Mouse (Mus musculus) lung, postnatal 10 days (tissue): ENCODE results near the gene Gid4.

ENCODE experiments used
- DNase-seq: peaks from one replicate; pipeline ENCODE4 v3.0.0; 2021

Gid4 gene

DNA sequence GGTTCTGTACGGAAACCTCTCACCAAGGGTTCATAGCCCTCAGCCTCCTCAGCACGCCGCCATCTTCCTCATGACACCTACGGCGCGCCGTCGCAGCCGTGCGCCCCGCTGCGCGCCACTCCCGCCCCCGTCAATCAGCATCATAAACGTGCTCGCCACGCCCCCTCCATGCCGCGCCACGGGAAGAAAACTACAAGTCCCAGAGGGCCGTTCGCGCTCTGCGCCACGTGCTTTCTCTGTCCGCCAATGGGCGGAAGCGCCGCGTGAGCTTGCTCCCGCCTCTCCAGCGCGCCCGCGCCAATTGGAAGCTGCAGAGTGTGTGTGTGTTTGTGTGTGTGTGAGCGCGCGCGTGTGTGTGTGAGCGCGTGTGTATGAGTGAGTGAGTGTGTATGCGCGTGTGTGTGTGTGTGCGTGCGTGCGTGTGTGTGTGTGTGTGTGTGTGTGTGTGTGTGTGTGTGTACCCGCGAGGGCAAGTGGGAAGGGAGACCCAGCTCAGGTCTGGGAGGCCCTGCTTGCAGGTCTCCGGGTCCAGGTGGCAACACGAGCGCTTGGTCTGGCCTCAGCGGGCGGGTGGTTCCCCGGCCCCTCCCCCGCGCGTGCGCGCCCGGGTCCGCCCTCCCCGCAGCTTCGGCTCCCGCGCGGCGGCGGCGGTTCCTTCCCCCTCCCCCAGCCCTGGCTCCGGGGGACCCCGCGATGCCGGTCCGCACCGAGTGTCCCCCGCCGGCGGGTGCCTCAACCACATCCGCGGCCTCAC lies at the start of gene Gid4:
Gid4 (plus strand) TSS at position 183 of the 754 bp plus-strand sequence.
- DNase-seq: peak; percentile 99

DNA sequence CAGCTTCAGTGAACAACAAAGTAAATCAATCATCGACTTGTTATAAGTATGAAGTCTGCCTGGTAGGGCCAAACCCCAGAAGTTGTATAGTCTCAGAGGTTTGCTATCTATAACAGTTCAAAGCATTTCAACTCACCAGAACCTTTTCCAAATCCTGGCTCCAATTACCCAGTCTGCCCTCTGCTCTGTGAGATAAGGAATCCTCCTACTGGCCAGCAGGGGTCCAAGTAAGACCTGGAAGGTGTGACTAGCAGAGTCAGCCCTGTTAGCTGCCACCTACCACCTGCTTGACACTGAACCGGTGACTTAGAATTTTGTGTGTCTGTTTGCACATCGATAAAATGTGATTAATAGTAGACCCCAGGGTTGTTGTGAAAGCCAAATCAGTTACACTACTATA lies 49.7 kb upstream of the Gid4 start:
- DNase-seq: no peak

DNA sequence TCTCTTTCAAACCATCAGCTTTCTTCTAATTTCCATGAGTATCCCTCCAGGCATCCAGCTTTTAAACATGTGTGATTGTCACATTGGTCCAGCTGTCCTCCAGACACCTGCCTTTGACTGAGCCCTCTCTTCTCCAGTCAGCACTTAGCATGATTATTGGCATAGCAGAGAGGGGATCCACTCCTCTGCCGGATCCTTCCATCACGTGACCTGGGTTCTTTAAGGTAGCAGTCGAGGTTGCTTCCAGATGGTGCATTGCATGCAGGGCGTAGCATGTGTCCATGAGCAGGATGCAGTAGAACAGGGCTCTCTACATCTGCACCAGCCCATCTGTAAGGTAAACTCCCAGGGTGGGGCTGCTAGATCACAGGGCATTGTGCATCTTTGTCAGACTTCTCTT lies 48.0 kb upstream of the Gid4 start:
- no peak for DNase-seq

DNA sequence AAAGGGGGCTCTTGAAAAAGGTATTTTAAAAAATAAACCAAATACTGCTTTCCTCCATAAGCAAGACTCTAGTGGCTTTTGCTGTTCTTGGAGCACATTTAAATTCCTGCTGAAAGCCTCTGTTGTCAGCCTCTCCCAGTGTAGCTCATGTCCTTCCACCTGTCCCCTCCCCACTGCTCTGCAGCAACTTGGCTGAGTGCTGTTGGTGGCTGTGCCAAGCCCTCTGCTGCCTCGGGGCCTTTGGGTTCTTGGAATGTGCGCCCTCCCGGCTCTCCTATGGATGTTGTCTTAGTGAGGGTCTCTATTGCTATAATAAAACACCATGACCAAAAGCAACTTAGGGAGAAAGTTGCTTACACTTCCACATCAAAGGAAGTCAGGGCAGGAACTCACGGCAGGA lies 47.5 kb upstream of the Gid4 start:
- no peak for DNase-seq

DNA sequence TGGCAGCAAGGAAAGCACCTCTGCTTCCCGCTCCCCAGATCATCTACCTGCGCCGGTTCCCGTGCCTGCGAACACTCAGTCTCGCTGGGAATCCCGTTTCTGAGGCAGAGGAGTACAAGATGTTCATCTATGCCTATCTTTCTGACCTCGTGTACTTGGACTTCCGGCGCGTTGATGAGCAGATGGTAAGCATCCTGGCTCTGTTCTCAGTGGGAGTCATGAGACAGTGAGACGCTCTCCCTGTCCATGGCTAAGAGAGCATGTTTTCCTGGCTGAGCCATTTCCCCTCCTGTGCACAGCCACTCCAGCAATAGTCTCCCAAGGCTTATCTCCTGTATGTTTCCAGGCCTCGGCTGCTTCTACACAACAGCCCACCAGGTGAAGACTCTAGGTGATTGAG lies 46.5 kb upstream of the Gid4 start:
- no peak for DNase-seq

DNA sequence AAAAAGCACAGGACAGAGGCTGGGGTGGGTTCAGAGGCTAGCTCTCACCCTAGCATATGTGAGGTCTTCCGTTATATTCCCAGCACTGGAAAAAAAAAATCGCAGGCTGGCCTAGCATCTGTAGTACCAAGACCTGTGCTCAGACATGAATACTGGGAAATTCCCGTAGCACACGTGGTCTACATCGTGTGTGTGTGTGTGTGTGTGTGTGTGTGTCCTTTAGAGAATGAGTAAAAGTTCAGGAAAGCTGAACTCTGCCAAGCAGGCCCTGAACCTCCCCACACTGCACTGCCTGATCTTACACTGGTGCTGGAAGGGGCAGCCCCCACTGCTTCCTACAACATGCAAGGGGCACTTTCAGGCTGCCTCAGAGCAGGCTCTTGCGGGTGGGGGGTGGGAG lies 42.5 kb upstream of the Gid4 start:
- DNase-seq: no peak

DNA sequence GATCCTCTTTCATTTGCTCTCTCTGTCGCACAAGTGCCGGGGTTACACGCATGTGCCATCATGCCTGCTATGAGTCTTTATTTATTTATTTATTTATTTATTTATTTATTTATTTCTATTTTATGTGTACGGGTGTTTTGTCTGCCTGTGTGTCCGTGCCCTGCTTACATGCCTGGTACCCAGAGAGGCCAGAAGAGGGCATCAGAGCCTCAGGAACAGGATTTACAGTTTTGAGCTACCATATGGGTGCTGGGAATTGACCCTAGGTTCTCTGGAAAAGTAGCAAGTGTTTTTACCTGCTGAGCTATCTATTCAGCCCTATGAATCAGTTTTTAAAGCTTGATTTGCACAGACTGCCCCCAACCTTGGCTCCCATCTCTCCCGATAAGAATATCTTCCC lies 33.4 kb upstream of the Gid4 start:
- no peak for DNase-seq

DNA sequence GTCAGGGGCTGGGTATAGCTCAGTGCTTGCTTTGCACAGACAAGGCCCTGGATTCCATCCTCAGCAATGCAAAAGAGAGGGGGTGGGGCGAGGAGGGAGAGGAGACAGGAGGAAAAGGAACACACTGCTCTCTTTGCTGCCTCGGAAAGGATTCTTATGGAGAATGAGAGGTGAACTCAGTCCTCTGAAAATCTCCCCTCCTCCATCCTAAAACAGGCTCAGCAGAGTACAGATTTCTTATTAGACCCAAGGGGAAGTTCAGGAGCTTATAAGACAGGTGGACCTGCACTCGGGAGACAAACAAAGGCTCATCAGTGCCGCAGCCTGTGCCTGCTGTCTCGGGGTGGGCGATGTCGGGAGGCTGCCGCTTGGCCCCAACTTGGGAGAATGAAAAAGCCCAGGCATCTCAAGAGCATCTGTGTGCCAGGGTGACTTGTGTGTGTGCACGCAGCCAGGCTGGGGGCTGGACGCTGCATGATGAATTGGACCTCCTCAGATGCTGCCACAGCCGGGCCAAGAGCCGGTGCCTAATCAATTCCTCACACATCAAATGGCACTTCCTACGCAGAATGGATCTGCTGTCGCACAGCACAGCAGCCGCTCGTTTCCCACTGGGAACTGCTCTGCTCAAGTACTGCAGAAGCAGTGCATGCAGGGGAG lies 32.1 kb upstream of the Gid4 start:
- DNase-seq: no peak

DNA sequence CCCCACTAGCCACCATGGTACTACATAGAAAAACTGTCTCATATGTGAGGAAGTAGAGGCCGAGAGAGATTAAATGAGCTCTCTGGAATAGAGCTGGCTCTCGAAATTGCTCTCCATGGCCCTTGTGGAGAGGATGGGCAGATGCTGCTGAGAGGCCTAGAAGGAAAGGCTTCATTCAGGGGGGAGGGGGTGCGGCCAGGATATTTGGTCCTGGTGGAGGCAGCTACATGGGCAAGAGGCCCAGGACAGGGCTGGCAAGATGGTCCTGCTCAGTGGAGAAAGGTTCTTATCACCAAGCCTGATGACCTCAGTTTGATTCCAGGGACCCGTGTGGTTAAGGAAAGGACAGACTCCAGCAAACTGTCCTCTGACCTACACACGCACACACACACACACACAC lies 31.0 kb upstream of the Gid4 start:
- no peak for DNase-seq

DNA sequence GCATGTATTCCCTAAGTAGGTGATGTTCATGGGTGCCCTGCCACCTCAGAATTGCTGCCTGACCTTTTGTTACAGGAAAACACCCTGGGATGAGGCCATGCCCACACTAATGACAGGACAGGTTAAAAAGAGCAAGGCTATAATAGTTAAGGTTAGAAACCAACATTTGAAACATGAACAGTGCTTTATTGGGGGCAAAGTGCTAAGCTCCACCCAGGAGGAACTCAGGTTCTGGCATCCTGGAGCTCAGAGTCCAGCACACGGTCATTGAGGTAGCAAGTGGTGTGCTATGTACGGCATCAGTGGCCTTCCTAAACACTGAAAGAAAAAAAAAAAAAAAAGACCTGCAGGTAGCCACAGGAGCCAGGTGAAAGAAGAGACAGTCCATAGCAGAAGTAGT lies 29.0 kb upstream of the Gid4 start:
- no peak for DNase-seq

DNA sequence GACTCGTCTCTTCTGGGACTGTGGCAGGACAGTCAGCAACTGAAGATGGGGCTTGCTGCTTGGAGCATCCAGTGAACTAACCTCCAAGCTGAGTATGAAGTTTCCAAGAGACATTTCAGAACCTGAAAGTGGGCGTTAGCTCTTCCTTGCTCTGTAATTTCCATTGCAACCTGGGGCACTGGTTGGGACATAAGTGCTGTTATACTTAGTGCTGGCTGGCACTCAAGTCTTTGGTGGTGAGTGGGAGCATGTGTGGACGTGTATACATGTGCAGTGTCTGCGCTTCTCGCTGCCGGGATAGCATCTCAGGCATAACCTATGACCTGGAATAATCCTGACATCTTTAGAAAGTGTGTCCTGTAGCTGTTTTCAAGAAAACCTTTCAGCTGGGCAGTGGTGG lies 25.6 kb upstream of the Gid4 start:
- no peak for DNase-seq

DNA sequence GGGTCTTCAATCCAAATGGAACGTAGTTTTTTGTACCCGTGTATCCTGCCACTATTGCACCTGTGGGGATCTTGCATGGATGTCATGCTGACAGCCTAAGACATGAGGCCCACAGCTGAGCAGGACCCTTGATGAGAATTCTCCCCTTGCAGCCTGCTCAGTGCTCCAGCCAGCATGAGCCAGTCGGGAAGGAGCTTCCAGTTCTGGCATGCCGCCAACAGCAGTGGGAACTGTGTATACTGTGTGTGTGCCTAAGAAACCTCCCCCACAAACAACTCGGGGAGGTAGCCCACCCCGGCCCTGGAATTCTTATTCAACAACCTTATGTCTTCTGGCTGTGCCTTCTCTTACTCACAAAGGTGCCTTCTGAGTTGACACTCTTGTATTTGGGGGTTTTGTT lies 20.4 kb upstream of the Gid4 start:
- DNase-seq: peak; percentile 47

DNA sequence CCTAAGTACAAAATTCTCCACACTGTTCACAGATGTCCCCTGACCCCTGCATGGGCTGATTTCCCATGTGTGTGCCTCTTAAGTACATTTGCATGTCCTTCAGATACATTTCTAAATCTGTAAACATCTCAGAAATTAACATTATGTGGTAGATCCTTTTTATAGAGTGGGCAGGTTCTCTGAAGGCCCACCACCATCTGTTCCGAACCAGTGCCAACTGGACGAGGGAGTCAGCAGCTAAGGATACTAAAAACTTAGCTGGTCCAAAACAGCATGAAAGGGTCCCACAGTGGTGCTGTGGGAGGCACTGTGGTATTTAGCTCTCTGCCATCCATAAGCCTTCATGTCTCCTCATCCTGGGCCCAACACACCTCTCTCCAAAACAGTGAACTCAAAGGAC lies 19.8 kb upstream of the Gid4 start:
- no peak for DNase-seq

DNA sequence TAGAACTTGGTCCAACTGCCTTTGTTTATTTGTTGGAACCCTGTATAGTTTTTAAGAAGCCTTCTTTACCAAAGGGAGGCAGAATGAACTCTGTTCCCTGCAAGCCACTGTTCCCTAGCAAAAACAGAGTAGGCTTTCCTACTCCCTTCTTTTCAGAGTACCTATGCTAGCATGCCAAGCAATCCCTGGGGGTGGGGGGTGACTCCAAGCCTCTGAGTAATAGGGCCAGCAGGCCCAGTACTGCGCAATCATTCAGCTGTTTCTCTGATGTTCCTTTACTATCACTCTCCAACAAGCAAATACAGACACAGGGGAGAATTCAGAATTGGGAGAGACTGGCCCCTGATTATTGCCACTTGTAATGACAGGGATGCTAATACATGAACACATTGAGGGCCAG lies 10.3 kb upstream of the Gid4 start:
- no peak for DNase-seq

DNA sequence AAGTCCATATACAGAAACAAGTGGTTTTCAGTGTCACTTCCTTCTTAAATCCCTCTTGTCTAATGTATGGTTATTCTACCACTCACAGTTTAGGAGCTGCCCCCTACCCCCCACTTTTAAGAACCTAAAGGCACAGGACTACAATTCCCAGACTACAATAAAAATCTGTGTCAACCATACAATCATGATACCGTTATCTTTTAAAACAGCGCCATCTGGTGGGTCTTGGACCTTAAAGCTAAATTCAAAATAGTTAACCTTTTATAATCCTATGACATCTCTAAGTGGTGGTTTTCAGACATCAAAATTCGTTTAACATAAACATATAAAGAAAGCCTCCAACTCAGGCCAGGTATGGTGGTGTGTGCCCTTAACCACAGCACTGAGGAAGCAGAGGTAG lies 4.8 kb upstream of the Gid4 start:
- peak; percentile 85 for DNase-seq

DNA sequence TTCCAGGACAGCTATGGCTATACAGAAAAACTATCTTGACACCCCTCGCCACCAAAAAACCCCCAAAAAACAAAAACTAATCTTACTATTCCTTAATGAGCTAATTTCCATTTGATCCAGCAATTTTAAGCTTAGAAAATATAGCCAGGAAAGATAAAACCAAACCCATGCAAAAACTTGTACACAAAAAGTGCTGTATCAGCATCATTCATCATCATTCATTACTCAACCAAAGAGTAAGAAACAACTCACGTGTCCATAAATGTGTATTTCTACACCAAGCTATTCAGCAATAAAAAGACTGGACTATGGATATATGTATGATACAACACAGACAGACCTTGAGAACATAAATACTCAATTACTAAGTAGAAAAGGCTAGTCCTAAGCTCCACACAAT lies 4.0 kb upstream of the Gid4 start:
- no peak for DNase-seq

DNA sequence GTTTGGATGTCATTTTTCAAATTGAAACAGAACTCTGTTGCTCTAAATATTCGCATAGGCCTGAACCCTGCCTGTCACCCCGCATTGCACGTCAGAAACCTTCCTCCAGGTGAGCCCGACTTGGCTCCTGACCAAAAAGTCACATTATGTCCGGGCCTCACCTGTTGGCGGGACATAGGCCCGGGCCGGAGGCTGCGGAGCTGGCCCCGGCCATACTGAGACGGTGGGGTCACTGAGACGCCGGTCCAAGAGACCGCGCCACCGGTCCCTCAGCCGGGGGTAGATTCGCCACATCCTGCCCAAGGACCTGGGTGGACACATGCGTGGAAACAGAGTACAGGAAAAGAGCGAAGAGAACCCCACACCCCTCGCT lies 369 bp upstream of the Gid4 start:
- DNase-seq: no peak

DNA sequence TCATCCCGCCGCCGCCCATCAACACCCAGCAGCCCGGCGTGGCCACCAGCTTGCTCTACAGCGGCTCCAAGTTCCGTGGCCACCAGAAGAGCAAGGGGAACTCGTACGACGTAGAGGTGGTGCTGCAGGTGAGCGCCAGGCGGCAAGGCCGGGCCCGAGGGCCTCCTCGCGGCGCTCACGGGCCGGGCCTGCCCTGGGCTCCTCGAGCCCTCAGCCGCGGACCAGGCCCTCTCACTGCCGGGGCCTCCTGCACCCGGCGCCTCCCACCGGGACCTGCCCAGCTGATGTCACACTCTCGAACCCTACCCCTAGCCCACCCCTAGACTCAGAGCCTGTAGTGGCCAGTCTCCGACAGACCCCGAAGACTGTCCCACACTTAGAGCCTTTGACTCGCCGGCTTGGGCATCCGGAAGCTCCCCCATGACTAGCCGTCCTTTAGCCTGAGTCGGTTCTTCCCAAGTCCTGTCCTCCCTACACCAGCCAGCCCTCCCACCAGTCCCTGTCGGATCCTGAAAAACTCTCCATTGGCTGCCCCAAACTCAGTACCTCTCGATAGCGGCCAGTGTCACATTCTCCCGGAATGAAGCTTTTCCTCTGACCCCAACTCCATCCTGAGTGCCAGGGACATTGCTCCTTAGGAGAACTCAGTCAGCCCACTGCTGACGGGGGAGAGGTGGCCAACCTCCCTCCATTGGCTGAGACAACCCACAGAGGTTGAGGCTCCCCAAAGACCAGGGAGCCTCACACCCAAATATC lies 950 bp downstream of the Gid4 start, which contains the start of gene Atpaf2:
Atpaf2 (minus strand) TSS at position 741 of the 756 bp plus-strand sequence.
- DNase-seq: peak; percentile 33

DNA sequence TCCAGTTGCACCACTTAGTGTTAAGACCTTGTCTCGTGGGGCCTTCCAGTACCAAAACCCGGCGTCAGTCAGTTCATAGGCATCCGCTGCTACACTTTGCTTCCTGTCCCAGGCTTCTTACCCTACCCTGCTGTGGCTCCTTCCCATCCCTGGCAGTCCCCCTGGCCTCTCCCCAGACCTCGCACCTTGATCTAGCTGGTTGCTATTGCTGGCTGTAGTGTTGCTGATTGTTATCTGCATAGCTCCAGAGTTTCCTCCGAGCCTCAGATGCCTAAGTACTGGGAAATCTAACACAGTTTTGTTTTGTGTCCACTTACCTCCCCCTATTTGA lies 1.5 kb downstream of the Gid4 start:
- DNase-seq: peak; percentile 16

DNA sequence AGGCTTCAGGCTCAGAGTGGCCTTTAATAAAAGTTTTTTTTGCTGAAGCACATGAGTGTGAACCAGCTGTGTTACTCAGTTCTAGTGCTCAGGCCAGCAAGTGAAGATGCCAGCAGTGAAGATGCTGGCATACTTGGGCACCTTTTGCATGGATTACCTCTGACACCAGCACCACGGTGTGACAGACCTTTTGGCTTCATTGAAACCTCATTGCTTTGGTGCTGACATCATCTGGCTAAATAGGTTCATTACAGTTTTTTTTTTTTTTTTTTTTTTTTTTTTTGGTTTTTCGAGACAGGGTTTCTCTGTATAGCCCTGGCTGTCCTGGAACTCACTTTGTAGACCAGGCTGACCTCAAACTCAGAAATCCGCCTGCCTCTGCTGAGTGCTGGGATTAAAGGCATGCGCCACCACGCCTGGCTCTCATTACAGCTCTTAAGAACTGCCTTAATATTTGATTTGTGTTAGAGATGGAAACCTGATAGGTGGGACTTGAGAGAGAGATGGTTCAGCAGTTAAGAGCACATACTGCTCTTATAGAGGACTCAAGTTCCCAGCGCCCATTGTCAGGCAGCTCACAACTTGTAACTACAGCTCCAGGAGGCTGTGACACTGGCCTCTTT lies 5.2 kb downstream of the Gid4 start:
- no peak for DNase-seq

DNA sequence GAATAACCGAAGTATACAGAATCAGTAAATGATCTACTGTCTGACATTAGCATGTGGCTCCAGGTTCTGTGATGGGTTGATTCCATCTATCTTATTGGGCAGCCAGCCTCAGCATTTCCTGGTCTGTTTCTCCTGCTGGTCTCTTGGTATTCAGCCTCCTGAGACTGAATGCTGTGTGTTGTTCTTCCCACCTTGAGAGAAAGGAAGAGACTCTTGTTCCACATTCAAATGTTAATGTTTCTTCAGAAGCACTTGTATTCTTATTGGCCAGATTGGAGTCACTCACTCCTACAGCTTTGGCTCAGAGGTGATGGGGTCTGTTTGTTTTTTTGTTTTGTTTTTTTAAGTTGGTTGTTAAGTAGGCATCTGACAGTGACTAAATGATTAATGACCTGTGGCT lies 6.1 kb downstream of the Gid4 start:
- DNase-seq: no peak

DNA sequence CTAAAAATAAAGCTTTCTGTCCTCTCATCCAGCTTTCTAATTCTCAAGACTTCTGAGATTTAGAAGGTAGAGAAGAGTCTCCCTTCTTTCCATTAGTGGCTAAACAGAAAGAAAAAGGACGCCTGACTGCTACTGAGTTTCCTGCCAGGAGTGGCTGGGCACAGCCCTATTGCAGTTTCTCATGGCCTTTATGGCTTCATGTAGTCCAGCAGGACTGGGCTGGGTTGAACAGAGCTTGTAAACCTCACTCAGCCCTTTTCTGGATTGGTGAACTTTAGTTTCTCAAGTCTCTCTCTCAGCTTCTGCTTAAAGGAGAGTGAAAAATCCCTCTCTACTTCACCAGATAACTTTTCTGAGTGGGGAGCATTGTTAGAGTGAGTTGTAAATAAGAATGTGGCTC lies 9.5 kb downstream of the Gid4 start:
- DNase-seq: no peak

DNA sequence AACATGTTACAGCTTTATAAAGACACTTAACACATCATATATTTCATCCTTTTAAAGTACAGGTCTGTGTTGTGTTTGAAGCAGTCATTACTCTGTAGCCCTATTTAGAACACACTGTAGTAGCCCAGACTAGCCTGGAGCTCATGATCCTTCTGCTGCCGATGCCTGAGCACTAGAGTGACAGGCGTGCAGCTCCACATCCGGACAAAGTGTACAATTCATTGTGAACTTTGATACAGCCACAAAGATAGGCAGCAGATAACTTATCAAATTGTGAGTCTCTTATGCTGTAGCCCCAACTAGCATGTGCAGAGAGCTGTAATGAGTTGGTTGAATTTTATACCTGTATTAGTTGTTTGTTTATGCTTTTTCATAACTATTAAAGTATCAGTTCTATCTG lies 10.7 kb downstream of the Gid4 start:
- DNase-seq: no peak

DNA sequence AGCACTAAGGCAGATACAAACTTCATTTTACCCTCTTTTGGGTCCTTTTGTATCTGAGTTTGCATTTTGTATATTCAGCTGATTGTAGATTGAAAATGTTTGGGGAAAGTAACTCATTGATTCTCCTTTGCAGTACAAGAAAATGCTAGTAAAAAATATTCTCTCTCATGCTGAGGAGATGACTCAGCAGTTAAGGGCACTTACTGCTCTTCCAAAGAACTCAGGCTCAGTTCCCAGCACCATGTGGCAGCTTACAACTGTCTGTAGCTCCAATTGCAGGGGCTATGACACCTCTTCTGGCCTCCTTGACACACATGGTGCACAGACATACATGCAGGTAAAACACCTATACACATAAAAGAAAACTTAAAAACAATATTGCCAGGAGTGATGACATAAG lies 16.6 kb downstream of the Gid4 start:
- DNase-seq: no peak
